Mouse (Mus musculus) gastrocnemius, postnatal 36 days (tissue): ENCODE measurements around the gene Tmed10. TPM values are rescaled to one million over a fixed set of nuclear protein-coding genes. Genes with fewer than 3 reads are reported as not detected.

ENCODE experiments used
- DNase-seq, 2 experiments: peaks; one replicate each; pipeline ENCODE4 v3.0.0; 2022
- intact Hi-C: fragments of 180-260 bp; cut with DNase I; formaldehyde crosslinking; loops from one replicate; pipeline ENCODE4 v1.15.1; 2025
- total RNA-seq, 2 experiments: library from RNA; stranded (reverse); gene quantifications; 2 replicates each; pipeline ENCODE4 v1.2.3; 2021

Tmed10 gene
- total RNA-seq, 2 experiments from 2014 or later: 103 to 110 TPM

DNA sequence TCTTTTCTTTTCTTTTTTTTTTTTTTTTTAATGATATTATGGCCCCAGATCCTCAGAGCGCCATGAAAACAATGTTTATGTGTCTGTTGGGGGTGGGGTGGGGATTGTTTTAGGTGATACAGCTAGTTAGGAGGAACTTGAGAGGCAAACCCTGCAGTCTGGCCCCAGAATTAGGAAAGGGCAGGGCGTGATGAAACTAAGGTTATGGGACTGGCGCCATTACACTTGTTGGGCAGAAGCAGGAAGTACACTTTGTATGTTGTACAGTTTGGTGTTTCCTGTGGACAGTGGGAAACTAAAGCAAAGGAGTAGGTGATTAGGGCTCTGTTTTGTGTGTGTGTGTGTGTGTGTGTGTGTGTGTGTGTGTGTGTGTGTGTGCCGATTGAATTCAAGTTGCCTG lies 34.7 kb downstream of the Tmed10 start:
- no peak for DNase-seq
- intact Hi-C loops: loop anchor here (5.0 kb wide), 1 partner anchor 322 kb away; no protein-coding TSS in a partner anchor

DNA sequence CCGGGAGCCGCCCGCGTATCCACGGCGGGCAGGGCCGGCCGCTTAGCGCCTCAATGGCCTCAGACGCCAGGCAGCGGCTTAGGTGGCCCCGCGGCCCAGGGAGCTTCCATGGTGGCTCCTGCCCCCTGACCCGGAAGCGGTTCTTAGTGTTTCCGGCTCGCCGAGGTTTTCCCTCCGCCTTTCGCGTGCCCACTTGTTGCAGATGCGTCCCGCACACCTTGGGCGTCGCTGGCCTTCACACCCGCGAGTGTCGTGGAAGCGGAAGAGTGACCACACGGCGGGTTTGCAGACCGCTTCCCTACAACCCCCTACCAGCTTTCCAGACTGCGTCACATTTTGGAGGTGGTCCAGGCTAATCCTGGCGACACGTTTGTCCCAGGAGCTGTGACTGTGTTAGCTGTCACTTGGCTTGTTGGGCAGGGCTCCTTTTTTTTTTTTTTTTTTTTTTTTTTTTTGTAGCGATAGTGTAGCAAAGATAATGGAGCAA lies 35.4 kb downstream of the Tmed10 start, which contains the start of gene Nek9:
Gene Nek9 (minus strand): TSS at position 120 of the 487 bp plus-strand sequence.
- intact Hi-C loops: no loop called here
- DNase-seq: peak; percentile 92 to 93

DNA sequence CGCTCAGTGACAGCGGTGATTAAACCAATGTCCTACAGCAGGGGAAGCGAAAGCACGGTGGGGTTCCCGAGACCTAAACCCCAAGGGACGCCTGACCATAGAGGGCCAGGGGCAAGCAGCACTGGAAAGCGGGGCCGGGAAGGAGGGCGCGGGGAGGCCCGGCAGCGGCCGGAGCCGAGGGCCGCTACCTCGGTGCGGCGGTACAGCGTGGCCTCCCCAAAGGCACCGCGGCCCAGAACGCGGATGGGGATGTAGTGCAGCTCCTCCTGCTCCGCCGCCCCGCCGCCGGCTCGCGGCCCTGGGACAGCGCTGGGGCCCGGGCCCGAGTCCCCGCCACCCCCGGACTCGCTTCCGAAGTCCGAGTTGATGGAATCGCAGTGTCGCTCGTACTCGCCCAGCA lies 35.8 kb downstream of the Tmed10 start:
- DNase-seq: peak in 1 of 2 experiments; percentile 11
- intact Hi-C loops: no loop called here

- intact Hi-C loops: no loop called here
- no peak for DNase-seq
Observed at GRCm38 (mm10) chr12:85337567-85338311, 36.9 kb downstream of the Tmed10 start.

DNA sequence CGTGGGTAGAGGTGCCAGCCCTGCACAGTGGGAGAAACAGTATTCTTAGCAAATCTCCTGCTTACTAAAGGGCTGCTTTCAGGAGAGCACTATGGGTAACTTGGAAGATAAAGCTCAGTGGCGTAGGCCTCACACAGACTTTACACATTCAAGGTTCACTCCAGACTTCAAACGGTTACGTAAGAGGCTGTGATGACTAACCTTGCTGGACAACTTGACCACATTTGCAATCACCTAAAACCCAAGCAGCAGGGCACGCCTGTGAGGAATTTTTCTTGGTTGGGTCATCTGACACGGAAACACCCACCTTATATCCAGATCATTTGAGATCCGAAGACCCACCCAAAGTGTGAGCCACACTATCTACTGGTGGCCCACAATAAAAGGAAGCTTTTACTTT lies 44.5 kb downstream of the Tmed10 start:
- intact Hi-C loops: no loop called here
- no peak for DNase-seq

DNA sequence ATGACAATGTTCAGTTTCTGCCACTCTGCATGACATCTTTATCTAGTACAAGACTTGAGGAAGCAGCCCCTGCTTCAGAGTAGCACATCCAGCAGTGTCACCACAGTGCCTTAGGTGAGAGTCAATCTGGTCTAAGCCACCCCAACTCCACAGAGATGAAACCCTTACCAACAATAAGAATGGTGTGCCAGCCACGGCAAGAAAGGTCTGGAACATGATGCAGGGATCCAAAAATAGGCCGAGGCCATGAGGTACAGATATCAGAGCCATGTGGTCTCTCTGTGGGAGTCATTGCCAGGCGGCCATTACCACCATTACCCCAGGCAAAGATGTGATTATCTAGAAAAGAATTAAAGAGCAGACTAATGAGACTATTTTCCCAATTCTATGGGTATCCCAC lies 66.0 kb downstream of the Tmed10 start:
- intact Hi-C loops: loop anchor here (5.0 kb wide), 1 partner anchor 216 kb away; no protein-coding TSS in a partner anchor
- no peak for DNase-seq

DNA sequence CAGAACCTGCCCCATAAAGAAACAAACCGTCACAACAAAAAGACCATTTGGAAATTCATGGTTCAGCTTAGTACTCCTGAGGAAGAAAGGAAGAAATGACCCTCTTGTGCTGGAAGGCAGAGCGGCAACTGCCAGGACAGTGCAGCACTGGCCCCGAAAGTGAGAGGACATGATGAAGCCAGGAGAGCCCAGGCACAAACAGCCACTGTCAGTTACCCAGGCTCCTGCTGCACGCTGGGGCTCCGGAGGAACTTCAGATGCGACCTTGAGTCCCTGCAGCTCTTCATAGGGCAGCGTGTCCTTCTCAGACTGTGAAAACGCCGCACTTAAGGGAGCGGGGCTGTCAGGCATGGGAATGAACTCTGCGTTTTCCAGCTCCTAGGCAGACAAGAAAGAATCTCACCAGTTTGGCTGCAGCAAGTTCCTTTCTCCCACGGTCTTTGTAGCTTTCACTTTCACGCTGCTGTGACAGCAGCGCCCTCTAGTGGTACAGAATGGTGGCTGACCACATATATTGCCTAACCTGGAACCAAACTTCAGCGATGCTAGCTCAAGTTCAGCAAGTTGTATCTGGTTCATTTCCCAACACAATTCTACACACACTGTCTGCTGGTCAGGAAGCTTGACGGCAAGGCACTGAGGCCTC lies 69.3 kb downstream of the Tmed10 start:
- peak; percentile 75 to 82 for DNase-seq
- intact Hi-C loops: loop anchor here (1.0 to 5.0 kb wide), 3 partner anchors 137 to 213 kb away; no protein-coding TSS in a partner anchor

DNA sequence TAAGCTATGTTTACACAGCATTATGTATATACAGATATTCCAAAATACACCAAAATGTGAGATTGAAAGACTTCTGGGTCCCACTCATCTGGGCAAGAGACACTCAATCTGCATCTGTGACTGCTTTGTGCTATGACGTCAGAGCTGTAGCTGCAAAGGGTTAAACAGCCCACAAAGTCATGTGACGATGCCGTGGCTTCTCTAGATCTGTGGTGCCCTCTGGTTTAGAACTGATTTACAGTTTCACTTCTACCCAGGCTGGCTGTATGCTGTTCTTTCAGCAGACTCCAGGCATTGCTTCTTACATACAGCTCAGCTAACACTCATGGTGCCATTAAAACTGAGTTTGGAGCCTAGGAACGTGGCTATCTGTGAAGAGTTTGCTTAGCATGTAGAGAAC lies 69.9 kb downstream of the Tmed10 start:
- no peak for DNase-seq
- intact Hi-C loops: loop anchor here (1.0 to 5.0 kb wide), 3 partner anchors 136 to 212 kb away; no protein-coding TSS in a partner anchor

GRCm38 (mm10) chr12:85303256-85303655 lies 71.4 kb downstream of the Tmed10 start:
- intact Hi-C loops: no loop called here
- DNase-seq: no peak

DNA sequence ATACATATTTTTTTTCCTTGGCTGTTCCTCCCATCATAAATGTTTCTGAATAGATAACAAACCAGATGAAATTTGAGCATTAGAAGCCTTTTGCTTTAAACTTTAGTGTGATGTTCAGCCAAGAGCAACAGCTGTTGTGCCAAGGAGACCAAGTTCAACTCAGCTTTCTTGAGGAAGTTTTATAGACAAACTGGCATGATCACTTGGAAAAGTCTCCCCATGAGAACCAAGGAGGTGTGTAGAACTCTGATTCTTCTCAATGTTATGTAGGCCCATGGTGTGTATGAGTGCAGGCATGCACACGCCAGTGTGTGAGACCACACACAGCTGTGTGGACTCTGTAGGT lies 75.8 kb downstream of the Tmed10 start:
- intact Hi-C loops: no loop called here
- no peak for DNase-seq

DNA sequence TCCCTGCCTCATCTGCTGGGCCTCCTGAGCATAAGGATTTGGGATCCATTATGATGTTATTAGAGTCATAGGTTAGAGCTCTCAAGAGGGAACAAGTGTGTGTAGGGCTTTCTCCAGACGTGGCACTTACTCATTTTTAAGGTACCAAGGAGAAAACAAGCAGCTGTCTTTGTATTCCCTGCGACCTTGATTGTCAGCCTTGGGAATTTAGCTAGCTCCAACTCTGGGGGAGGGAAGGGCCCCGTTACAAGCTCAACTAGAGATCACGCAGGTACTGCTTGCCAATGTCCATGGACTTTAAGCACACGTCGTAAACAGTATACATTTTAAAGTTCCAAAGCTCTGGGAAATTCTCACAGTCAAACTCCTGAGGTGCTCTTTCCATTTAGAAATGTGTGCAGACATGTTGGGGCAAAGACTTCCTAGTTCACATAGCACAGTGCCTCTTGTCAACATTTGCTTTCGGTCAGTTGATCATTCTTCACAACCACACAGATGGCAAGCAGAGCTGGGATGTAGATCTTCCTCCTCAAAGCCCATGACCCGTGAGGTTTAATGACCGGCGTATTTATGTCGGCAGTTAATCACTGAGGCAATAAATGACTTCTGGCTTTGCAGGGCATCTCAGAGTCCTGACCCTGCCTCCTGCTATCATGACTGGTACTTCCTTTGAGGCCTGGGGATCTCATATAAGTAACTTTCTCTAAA lies 76.4 kb downstream of the Tmed10 start:
- no peak for DNase-seq

DNA sequence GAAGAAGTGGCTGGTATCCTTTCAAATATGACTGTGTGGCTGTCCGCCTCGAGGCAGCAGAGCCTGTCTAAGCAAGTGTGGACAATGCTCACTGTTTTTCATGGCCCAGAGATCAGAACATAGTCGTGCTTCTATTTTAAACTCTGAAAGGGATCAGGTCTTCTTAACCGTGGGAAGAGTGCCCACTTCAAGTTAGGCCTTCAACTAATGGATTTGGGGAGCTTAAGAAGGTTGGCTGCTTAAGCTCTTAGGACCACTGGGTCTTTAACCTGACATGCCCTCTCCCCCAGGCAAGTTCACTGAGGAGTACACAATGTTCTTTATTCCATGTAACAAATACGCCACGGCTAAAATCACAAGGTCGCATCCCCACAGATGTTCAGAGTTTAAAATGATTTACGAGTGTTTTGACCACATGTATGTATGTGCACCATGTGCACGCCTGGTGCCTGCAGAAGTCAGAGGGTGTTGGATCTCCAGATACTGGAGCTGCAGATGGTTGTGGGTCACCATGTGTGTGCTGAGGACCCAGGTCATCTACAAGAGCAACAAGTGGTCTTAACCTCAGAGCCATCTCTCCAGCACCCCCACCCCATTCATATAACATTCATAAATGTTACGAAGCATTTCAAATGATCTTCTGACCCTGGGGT lies 77.2 kb downstream of the Tmed10 start:
- DNase-seq: no peak
- intact Hi-C loops: no loop called here

More for the DNA sequence above, 76.4 kb downstream of the Tmed10 start:
- intact Hi-C loops: no loop called here

GRCm38 (mm10) chr12:85296915-85297314 lies 77.7 kb downstream of the Tmed10 start:
- intact Hi-C loops: no loop called here

DNA sequence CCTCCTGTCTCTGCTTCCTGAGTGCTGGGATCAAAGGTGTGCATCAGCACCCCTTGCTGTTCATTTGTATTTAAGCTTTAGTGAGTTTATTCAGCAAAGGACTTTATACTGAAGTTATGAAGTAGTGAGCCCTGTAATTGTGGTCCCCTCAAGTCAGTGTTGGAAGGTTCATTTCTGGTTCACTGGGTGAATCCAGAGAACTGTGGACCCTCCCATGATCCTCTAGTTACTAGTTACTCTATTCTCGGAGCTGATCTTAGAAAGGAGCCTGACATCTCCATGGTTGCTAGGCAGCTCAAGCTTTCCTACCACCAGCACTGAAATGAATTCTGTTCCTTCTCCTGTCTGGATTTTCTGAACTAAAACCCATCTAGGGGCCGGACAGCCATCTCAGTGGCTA lies 79.1 kb downstream of the Tmed10 start:
- DNase-seq: no peak
- intact Hi-C loops: no loop called here

More at GRCm38 (mm10) chr12:85296915-85297314, 77.7 kb downstream of the Tmed10 start:
- no peak for DNase-seq

GRCm38 (mm10) chr12:85292906-85293305 lies 81.7 kb downstream of the Tmed10 start:
- intact Hi-C loops: loop anchor here (5.0 kb wide), 1 partner anchor 71 kb away; no protein-coding TSS in a partner anchor
- no peak for DNase-seq

DNA sequence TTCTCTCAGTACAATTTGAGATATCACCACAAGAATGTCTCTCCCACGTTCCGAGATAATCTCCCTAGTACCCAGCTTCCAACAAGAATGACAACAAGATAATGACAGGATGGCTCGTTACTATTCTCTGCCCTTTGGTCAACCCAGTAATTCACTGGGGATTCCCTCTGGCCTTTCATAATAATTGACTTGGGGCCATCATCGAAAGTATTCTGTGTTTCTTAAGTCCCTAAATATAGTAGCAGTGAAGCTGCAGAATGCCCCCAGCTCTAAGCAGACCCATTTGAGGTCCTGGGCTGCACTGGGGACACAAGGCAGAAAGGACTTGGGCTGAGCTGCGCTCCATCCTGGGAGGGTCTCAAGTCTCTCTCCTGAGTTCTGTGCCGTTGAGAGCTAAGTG lies 82.4 kb downstream of the Tmed10 start:
- intact Hi-C loops: loop anchor here (5.0 kb wide), 1 partner anchor 70 kb away; no protein-coding TSS in a partner anchor
- DNase-seq: no peak

DNA sequence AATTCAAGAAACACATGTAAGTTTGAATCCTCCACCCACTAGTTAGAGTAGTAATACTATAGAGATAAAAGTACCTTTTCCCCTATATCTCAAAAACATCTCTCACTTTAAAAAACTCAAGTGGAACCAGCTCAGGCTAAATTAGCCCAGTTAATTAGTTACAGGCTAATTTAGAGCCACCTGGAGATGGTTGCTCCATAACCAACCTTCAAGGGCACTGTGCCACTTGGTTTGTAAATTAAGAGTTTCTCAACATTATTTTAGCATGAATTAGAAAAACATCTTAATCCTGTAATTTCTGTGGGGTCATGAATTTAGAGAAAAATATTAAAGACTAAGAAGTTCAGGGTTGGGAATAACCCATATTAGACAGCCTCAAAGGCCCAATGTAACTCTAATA lies 83.1 kb downstream of the Tmed10 start:
- no peak for DNase-seq
- intact Hi-C loops: loop anchor here (5.0 kb wide), 1 partner anchor 69 kb away; no protein-coding TSS in a partner anchor

DNA sequence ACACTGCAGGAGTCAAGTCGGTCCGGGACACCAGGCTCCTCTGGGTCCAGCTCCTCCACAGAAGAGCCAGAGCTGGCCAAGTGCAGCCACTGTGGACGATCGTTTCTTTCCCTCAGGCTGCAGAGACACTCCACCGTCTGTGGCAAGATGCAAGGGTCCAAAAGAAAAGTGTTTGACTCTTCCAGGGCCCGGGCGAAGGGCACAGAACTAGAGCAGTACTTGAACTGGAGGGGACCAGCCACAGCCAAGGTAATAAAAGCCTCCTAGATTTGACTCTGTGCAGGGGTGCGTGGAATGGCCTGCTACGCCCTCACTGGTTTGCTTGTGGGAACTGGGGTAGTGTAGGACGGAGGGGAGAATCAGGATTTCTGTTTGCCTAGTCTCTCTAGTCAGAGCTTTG lies 84.0 kb downstream of the Tmed10 start:
- no peak for DNase-seq
- intact Hi-C loops: loop anchor here (5.0 kb wide), 1 partner anchor 68 kb away; no protein-coding TSS in a partner anchor
